Mouse (Mus musculus): ENCODE measurements around the gene Cxcr5. TPM values are rescaled to one million over a fixed set of nuclear protein-coding genes. Genes with fewer than 3 reads are reported as not detected.

Cxcr5 gene
- polyA plus RNA-seq, 2 experiments: 0.10 to 0.30 TPM

- no peak for ATAC-seq (ENCODE audit: low FRiP score, low read depth)
- DNase-seq (ENCODE audit: low spot score): no peak
- peaks cover 95% of the 10 kb centered on the region for H3K4me1 ChIP-seq (ENCODE audit: control insufficient read depth, insufficient read depth, low read length)
- peaks cover 22% of the 10 kb centered on the region for H3K36me3 ChIP-seq (ENCODE audit: control insufficient read depth, insufficient read depth, low read length)
- 48% methylated on average over 12 of the region's 12 CpGs for WGBS
- TF ChIP-seq POLR2A (IDR thresholded peaks at IDR 0.05; ENCODE audit: borderline replicate concordance, extremely low read depth, insufficient read depth, insufficient read length): no peak
- H3K9ac ChIP-seq (ENCODE audit: low read depth, low read length, severe bottlenecking): peak overlapping the region; percentile 29; the same call in 1 of the 2 replicates
- peak overlapping the region; percentile 97; the same call in 1 of the 2 replicates for H3K27ac ChIP-seq (replicated peaks; ENCODE audit: low read depth, low read length)
- no peak overlapping the region for H3K4me3 ChIP-seq (replicated peaks; ENCODE audit: low read length)
- H3K4me2 ChIP-seq (replicated peaks; ENCODE audit: low read depth, low read length, severe bottlenecking): peak overlapping the region; percentile 91
- H3K27me3 ChIP-seq (ENCODE audit: control insufficient read depth, insufficient read depth, low read length): no peaks in the 10 kb centered on the region
- H3K9me3 ChIP-seq (ENCODE audit: control insufficient read depth, low read length): no peaks in the 10 kb centered on the region
These were observed 64.7 kb downstream of the Cxcr5 start for GRCm38 (mm10) chr9:44496803-44497461.

- WGBS: 78% methylated on average over 10 of the region's 10 CpGs
- H3K9ac ChIP-seq (ENCODE audit: low read depth, low read length, severe bottlenecking): no peak overlapping the region
These were observed 65.8 kb downstream of the Cxcr5 start for GRCm38 (mm10) chr9:44495810-44496344.

DNA sequence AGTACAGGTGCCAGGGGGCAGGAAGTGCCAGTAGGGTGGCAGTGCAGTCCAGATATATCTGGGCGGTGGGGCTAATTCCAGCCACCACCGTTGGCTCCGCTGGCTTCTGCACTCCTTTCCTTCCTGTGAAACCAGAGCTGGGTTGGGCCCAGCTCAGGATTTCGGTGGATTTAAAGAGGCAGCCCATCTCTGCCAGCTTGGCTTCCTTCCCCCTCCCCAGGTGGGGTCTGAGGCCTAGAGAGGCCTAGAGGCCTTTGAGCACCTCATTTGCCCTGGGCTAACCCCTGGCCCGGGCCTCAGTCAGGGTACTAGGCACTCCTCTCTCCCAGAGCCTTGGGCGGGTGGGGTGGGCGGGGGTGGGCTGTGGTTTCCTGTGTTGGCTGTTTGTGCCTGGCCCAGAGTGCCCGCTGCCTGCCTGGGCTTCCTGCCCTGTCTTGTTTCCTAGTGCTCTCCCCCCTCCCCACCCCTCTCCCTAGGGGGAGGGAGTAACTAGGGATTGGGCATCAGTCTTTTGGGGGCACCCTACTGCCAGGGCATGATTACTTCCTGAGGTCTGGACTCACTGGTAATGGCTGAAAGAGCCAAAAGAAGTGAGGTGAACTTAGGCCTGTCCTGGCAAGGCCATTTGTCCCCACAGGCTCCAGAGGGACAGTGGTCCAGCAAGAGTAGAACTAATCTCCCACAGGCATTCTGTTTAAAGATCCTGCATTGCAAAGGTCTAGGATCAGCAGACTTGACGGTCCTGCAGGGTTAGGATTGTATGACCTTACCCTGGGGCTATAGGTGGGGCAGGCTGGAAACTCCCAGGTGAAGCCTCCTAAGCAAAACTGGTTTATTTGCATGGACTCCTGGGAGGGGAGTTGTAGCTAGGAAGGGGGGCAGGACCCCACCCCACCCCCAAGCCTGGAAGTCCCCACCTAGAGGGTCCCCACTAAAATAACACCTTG lies 66.5 kb downstream of the Cxcr5 start:
- ATAC-seq (ENCODE audit: low FRiP score, low read depth) (no peak), DNase-seq (ENCODE audit: low spot score) (no peak)
- Histone ChIP-seq H3K4me3 (replicated peaks; ENCODE audit: low read length) (peak overlapping the region; percentile 18; the same call in 1 of the 2 replicates), H3K27ac (replicated peaks; ENCODE audit: low read depth, low read length) (peak overlapping the region; percentile 72), H3K9me3 (ENCODE audit: control insufficient read depth, low read length) (no peaks in the 10 kb centered on the region), H3K4me2 (replicated peaks; ENCODE audit: low read depth, low read length, severe bottlenecking) (peak overlapping the region; percentile 42), H3K9ac (ENCODE audit: low read depth, low read length, severe bottlenecking) (peak overlapping the region; percentile 8; the same call in 1 of the 2 replicates), H3K4me1 (ENCODE audit: control insufficient read depth, insufficient read depth, low read length) (peaks cover 95% of the 10 kb centered on the region), H3K36me3 (ENCODE audit: control insufficient read depth, insufficient read depth, low read length) (peaks cover 15% of the 10 kb centered on the region), H3K27me3 (ENCODE audit: control insufficient read depth, insufficient read depth, low read length) (no peaks in the 10 kb centered on the region)
- WGBS: 23% methylated on average over 9 of the region's 9 CpGs
- TF ChIP-seq POLR2A (IDR thresholded peaks at IDR 0.05; ENCODE audit: borderline replicate concordance, extremely low read depth, insufficient read depth, insufficient read length): no peak

More at GRCm38 (mm10) chr9:44495810-44496344, 65.8 kb downstream of the Cxcr5 start:
- ATAC-seq (ENCODE audit: low FRiP score, low read depth): no peak
- Histone ChIP-seq H3K9me3 (ENCODE audit: control insufficient read depth, low read length) (no peaks in the 10 kb centered on the region), H3K36me3 (ENCODE audit: control insufficient read depth, insufficient read depth, low read length) (peaks cover 19% of the 10 kb centered on the region), H3K4me3 (replicated peaks; ENCODE audit: low read length) (no peak overlapping the region), H3K27ac (replicated peaks; ENCODE audit: low read depth, low read length) (0 out of 2 replicates have a peak overlapping the region, but pooled peaks have one; percentile 72), H3K4me2 (replicated peaks; ENCODE audit: low read depth, low read length, severe bottlenecking) (no peak overlapping the region), H3K4me1 (ENCODE audit: control insufficient read depth, insufficient read depth, low read length) (peaks cover 95% of the 10 kb centered on the region), H3K27me3 (ENCODE audit: control insufficient read depth, insufficient read depth, low read length) (no peaks in the 10 kb centered on the region)
- TF ChIP-seq POLR2A (IDR thresholded peaks at IDR 0.05; ENCODE audit: borderline replicate concordance, extremely low read depth, insufficient read depth, insufficient read length): no peak
- no peak for DNase-seq (ENCODE audit: low spot score)

DNA sequence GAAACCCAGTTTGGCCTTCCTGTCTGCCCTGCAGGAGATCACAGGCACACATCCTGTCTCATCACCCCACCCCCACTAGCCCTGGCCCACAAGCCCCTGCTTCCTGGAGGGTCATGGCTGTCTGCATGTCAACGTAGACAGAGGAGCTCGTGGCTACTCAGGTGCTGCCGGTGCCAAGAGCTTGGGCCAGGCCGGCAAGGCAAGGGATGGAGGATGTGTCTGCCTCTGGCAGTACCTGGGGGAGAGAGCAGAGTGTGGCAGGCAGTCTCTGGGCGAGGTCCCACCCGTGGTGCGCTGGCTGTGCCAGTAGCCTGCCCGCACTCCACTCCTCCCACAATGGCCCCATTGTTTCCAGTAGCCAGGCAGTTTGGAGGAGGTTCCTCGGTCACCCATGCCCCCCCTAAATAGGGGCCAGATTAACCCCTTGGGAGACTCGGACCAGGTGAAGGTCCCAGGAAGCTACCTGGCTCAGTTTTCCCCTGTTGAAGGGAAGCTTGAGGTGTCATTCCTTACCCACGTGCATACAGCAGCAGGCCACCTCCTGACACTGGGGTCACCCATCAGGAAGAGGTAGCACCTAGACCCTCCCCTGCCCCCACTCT lies 67.3 kb downstream of the Cxcr5 start:
- Histone ChIP-seq H3K27ac (replicated peaks; ENCODE audit: low read depth, low read length) (peak overlapping the region; percentile 72), H3K9me3 (ENCODE audit: control insufficient read depth, low read length) (no peaks in the 10 kb centered on the region), H3K4me3 (replicated peaks; ENCODE audit: low read length) (peak overlapping the region; percentile 18; the same call in 1 of the 2 replicates), H3K9ac (ENCODE audit: low read depth, low read length, severe bottlenecking) (peak overlapping the region; percentile 21; the same call in 1 of the 2 replicates), H3K4me1 (ENCODE audit: control insufficient read depth, insufficient read depth, low read length) (peaks cover 97% of the 10 kb centered on the region), H3K27me3 (ENCODE audit: control insufficient read depth, insufficient read depth, low read length) (no peaks in the 10 kb centered on the region), H3K4me2 (replicated peaks; ENCODE audit: low read depth, low read length, severe bottlenecking) (peak overlapping the region; percentile 42), H3K36me3 (ENCODE audit: control insufficient read depth, insufficient read depth, low read length) (peaks cover 15% of the 10 kb centered on the region)
- DNase-seq (ENCODE audit: low spot score) (no peak), ATAC-seq (ENCODE audit: low FRiP score, low read depth) (no peak)
- 24% methylated on average over 11 of the region's 11 CpGs for WGBS
- no peak for TF ChIP-seq POLR2A (IDR thresholded peaks at IDR 0.05; ENCODE audit: borderline replicate concordance, extremely low read depth, insufficient read depth, insufficient read length)

Measured in limb, embryonic 14.5 days (tissue).